Mouse (Mus musculus) urinary bladder, postnatal 0 days (tissue): Measurements from ENCODE around the gene Olfr1286. TPM values are rescaled to one million over a fixed set of nuclear protein-coding genes. Genes with fewer than 3 reads are reported as not detected.

Experiments used
- polyA plus RNA-seq: library from polyadenylated mRNA; unstranded; fragments of >200 nt; fragmentation: Nextera tagmentation; extraction: Ambion mirVana; gene quantifications from 2 replicates; pipeline ENCODE4 v1.2.1, GENCODE M21; 2015

The Olfr1286 gene
- polyA plus RNA-seq: not detected in 2 replicates

DNA sequence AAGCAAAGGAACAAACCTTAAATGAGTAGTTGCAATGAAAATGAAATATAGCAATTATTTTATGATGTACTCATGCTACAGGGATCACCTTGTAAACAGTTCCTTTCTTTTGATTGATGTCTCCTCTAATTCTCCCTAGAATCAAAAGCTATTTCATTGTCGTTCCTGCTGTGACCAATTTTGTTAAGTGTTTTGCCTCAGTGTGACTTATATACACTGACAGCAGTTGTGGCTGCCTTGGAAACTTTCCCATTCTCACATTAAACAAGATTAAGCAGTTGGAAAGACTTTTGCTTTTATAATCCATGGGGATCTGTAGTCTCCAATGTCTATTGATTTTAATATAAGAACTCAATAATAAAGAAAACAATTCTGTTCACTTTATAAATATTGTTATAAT, at the start of gene Olfr1286:
Gene Olfr1286 (minus strand): TSS at position 185 of the 400 bp plus-strand sequence.

DNA sequence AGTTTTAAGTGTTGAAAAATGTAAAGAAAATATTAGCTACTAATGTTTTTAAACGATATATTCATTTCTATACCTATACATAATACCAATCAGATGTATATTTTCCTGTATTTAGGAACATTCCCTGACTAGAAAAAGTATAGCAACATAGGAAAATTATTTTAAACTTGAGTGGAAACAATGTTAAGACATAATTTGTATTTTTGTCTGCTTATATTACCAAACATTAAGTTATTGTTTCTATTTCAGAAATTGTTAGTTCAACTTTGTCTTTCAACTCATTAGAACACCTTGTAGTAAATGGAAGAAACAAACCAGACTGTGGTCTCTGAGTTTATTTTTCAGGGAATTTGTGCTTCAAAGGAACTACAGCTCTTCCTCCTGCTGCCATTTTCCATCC, 25.9 kb upstream of the Olfr1286 start, which contains the start of gene Olfr1287:
Gene Olfr1287 (plus strand): TSS at position 301 of the 400 bp plus-strand sequence.

DNA sequence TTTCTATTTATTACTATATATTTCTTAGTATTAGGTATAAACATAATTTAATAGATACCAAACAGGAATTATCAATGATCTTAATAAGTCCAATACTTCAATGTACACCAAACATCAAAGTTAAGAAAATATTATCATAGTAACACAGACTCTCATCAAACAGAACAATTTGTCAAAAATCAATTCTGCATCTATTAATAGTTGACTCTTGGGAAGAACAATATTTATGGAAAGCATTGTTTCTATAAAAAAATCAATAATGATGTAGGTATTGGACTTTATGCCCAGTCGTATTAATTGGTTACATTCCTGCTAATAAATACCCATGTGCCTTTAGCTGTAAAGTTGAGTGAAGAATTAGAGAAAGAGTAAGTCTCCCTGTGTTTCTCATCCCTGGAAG, 47.7 kb downstream of the Olfr1286 start, which contains the start of gene Olfr1284:
Gene Olfr1284 (plus strand): TSS at position 301 of the 400 bp plus-strand sequence.

Other genes with a start within 250 kb of the Olfr1286 start
- gene 4930430A15Rik, start 193.5 kb downstream of the Olfr1286 start, polyA plus RNA-seq: not detected in 2 replicates
- gene Olfr1275, start 187.8 kb downstream of the Olfr1286 start, polyA plus RNA-seq: not detected in 2 replicates
- gene Olfr1276, start 168.6 kb downstream of the Olfr1286 start, polyA plus RNA-seq: not detected in 2 replicates
- not detected in 2 replicates for gene Olfr1277, start 149.0 kb downstream of the Olfr1286 start, polyA plus RNA-seq
- not detected in 2 replicates for gene Olfr1278, start 133.0 kb downstream of the Olfr1286 start, polyA plus RNA-seq
- gene Olfr1279, start 122.5 kb downstream of the Olfr1286 start, polyA plus RNA-seq: not detected in 2 replicates
- not detected in 2 replicates for gene Olfr1280, start 109.1 kb downstream of the Olfr1286 start, polyA plus RNA-seq
- not detected in 2 replicates for gene Olfr1281, start 96.6 kb downstream of the Olfr1286 start, polyA plus RNA-seq
- not detected in 2 replicates for gene Olfr1282, start 87.0 kb downstream of the Olfr1286 start, polyA plus RNA-seq
- gene Olfr1283, start 56.3 kb downstream of the Olfr1286 start, polyA plus RNA-seq: not detected in 2 replicates
- not detected in 2 replicates for gene Olfr1284, start 47.6 kb downstream of the Olfr1286 start, polyA plus RNA-seq
- gene Olfr1287, start 26.0 kb upstream of the Olfr1286 start, polyA plus RNA-seq: not detected in 2 replicates
- not detected in 2 replicates for gene Olfr1288, start 51.0 kb upstream of the Olfr1286 start, polyA plus RNA-seq
- not detected in 2 replicates for gene Olfr1289, start 57.7 kb upstream of the Olfr1286 start, polyA plus RNA-seq
- gene Olfr1290, start 70.7 kb upstream of the Olfr1286 start, polyA plus RNA-seq: 0.24 and 0.60 TPM in 2 replicates
- not detected in 2 replicates for gene Olfr1291-ps1, start 74.1 kb upstream of the Olfr1286 start, polyA plus RNA-seq
- not detected in 2 replicates for gene Olfr1293-ps, start 102.1 kb upstream of the Olfr1286 start, polyA plus RNA-seq
- not detected in 2 replicates for gene Olfr1294, start 117.2 kb upstream of the Olfr1286 start, polyA plus RNA-seq
- gene Olfr1295, start 146.6 kb upstream of the Olfr1286 start, polyA plus RNA-seq: not detected in 2 replicates
- gene Olfr1297, start 203.4 kb upstream of the Olfr1286 start, polyA plus RNA-seq: not detected in 2 replicates
- not detected in 2 replicates for gene Olfr1298, start 226.1 kb upstream of the Olfr1286 start, polyA plus RNA-seq
- not detected in 2 replicates for gene Olfr1299, start 238.3 kb upstream of the Olfr1286 start, polyA plus RNA-seq